Mouse (Mus musculus) heart, postnatal 0 days (tissue): ENCODE data around the gene Dhrs2.

Experiments used
- CTCF ChIP-seq: IDR thresholded peaks from 2 replicates; pipeline ENCODE4 v1.5.1; 2016; ENCODE audit warnings: antibody characterized with exemption, control low read depth, low read depth
- EP300 ChIP-seq: IDR thresholded peaks from 2 replicates; pipeline ENCODE4 v1.6.1; 2016; ENCODE audit warnings: antibody characterized with exemption, low read depth

DNA sequence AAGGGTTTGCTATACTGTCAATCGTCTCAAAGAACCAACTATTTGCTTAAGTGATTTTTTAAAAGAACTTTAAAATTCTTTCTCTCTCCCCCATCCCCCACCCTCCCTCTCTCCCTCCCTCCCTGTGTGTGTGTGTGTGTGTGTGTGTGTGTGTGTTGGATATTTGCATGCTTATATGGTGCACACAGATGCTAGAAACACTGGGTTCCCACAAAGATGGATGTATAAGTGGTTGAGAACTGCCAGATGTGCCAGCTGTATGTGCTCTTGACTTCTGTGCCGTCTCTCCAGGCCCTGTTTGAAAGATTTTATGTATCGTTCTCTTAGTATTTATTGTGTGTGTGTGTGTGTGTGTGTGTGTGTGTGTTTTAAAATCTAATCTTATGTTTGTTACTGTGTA, 17.3 kb upstream of the Dhrs2 start:
- TF ChIP-seq CTCF (no peak), EP300 (no peak)
